Mouse (Mus musculus) skeletal muscle tissue, adult 2 months (tissue): Measurements from ENCODE around the gene Msi2.

ENCODE experiments used
- DNase-seq: peaks from one replicate; pipeline ENCODE4 v3.0.0-alpha.2; 2012; ENCODE audit warnings: low read depth, low spot score

Gene Msi2

GRCm38 (mm10) chr11:88372589-88372988, 345.7 kb downstream of the Msi2 start:
- no peak for DNase-seq

- no peak for DNase-seq
Measured at GRCm38 (mm10) chr11:88369898-88370297, 348.4 kb downstream of the Msi2 start.

GRCm38 (mm10) chr11:88367501-88367900, 350.8 kb downstream of the Msi2 start:
- no peak for DNase-seq

GRCm38 (mm10) chr11:88365914-88366540, 352.3 kb downstream of the Msi2 start:
- no peak for DNase-seq

GRCm38 (mm10) chr11:88364231-88364630, 354.1 kb downstream of the Msi2 start:
- no peak for DNase-seq

- DNase-seq = no peak
Measured at GRCm38 (mm10) chr11:88363481-88363880, 354.8 kb downstream of the Msi2 start.

GRCm38 (mm10) chr11:88359736-88360135, 358.6 kb downstream of the Msi2 start:
- peak; percentile 41 for DNase-seq

- DNase-seq = no peak
Measured at GRCm38 (mm10) chr11:88357325-88357724, 361.0 kb downstream of the Msi2 start.

GRCm38 (mm10) chr11:88356598-88357290, 361.6 kb downstream of the Msi2 start:
- DNase-seq = no peak

- DNase-seq = no peak
Measured at GRCm38 (mm10) chr11:88356016-88356415, 362.3 kb downstream of the Msi2 start.

- no peak for DNase-seq
Measured at GRCm38 (mm10) chr11:88354771-88355170, 363.5 kb downstream of the Msi2 start.

- peak; percentile 37 for DNase-seq
Measured at GRCm38 (mm10) chr11:88351722-88352473, 366.4 kb downstream of the Msi2 start.

GRCm38 (mm10) chr11:88348690-88349089, 369.6 kb downstream of the Msi2 start:
- no peak for DNase-seq

- no peak for DNase-seq
Measured at GRCm38 (mm10) chr11:88348056-88348455, 370.3 kb downstream of the Msi2 start.

GRCm38 (mm10) chr11:88346066-88346465, 372.2 kb downstream of the Msi2 start:
- no peak for DNase-seq

GRCm38 (mm10) chr11:88337926-88338325, 380.4 kb downstream of the Msi2 start:
- no peak for DNase-seq

- DNase-seq = no peak
Measured at GRCm38 (mm10) chr11:88334893-88335292, 383.4 kb downstream of the Msi2 start.

GRCm38 (mm10) chr11:88332309-88332934, 385.9 kb downstream of the Msi2 start:
- DNase-seq = peak; percentile 46

GRCm38 (mm10) chr11:88331722-88332121, 386.6 kb downstream of the Msi2 start:
- no peak for DNase-seq

GRCm38 (mm10) chr11:88330799-88331198, 387.5 kb downstream of the Msi2 start:
- DNase-seq = no peak

- DNase-seq = no peak
Measured at GRCm38 (mm10) chr11:88328813-88329595, 389.3 kb downstream of the Msi2 start.
